Mouse (Mus musculus) olfactory bulb, adult 2 months (tissue): Measurements from ENCODE around the gene Gramd4. TPM values are rescaled to one million over a fixed set of nuclear protein-coding genes. Genes with fewer than 3 reads are reported as not detected.

Experiments used
- H3K27ac ChIP-seq: fragments of 200-500 bp; 2 replicates; pipeline ENCODE4 v1.5.1; 2012; ENCODE audit warnings: low read depth, low read length; ENCODE audit not compliant: insufficient read depth
- H3K4me1 ChIP-seq: fragments of 200-500 bp; 2 replicates; pipeline ENCODE4 v1.6.1; 2012; ENCODE audit warnings: low read length; ENCODE audit not compliant: control insufficient read depth, insufficient read depth
- H3K4me3 ChIP-seq: fragments of 200-500 bp; 2 replicates; pipeline ENCODE4 v1.5.1; 2012; ENCODE audit warnings: mild to moderate bottlenecking, low read depth, low read length, moderate library complexity; ENCODE audit not compliant: insufficient read depth
- CTCF ChIP-seq: fragments of 200-500 bp; IDR thresholded peaks from 2 replicates; pipeline ENCODE4 v1.5.1; 2012; ENCODE audit warnings: low read depth, mild to moderate bottlenecking, low read length, moderate library complexity; ENCODE audit not compliant: insufficient read depth
- POLR2A ChIP-seq: fragments of 200-500 bp; IDR thresholded peaks from 2 replicates; pipeline ENCODE4 v1.6.1; 2012; ENCODE audit warnings: mild to moderate bottlenecking, low read depth, low read length, moderate library complexity; ENCODE audit not compliant: insufficient read depth
- WGBS: fragments of 180-500 bp; shearing (Covaris S2); methylation state at CpG from one replicate; pipeline ENCODE4 v1.1.7; 2018; 5-methylcytosine and 5-hydroxymethylcytosine counted together
- polyA plus RNA-seq: library from polyadenylated mRNA; stranded (reverse); fragments of >200 nt; gene quantifications from 2 replicates; pipeline ENCODE4 v1.2.4, GENCODE M21; 2012; ENCODE audit warnings: low replicate concordance; ENCODE audit not compliant: missing spikeins, insufficient read depth, insufficient read length

The Gramd4 gene
- polyA plus RNA-seq, 1 experiment: not detected

DNA sequence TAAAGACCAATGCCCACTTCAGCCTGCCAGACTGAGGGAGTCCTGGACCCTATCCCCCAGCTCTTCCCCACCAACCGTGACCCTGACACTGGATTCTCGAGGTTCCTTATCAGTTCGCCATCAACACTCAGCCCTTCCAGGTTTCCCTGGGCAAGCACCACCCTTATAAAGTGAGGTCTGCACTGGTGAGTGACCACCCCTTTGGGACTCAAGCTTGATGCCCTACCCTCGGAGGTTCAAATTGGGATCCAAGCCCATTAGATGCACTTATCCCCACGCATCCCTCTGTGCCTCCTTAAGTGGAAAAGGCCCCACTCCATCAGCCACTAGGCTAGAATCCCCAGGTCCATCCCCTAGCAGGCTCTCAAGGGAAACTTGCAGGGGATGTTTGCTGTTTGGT is 126.6 kb downstream of the Gramd4 start:
- peak overlapping the region; percentile 24 for H3K4me3 ChIP-seq
- H3K4me1 ChIP-seq: peaks cover 43% of the 10 kb centered on the region
- TF ChIP-seq CTCF (no peak), POLR2A (no peak)
- no peak overlapping the region for H3K27ac ChIP-seq
- 62% methylated on average over 5 of the region's 5 CpGs for WGBS

DNA sequence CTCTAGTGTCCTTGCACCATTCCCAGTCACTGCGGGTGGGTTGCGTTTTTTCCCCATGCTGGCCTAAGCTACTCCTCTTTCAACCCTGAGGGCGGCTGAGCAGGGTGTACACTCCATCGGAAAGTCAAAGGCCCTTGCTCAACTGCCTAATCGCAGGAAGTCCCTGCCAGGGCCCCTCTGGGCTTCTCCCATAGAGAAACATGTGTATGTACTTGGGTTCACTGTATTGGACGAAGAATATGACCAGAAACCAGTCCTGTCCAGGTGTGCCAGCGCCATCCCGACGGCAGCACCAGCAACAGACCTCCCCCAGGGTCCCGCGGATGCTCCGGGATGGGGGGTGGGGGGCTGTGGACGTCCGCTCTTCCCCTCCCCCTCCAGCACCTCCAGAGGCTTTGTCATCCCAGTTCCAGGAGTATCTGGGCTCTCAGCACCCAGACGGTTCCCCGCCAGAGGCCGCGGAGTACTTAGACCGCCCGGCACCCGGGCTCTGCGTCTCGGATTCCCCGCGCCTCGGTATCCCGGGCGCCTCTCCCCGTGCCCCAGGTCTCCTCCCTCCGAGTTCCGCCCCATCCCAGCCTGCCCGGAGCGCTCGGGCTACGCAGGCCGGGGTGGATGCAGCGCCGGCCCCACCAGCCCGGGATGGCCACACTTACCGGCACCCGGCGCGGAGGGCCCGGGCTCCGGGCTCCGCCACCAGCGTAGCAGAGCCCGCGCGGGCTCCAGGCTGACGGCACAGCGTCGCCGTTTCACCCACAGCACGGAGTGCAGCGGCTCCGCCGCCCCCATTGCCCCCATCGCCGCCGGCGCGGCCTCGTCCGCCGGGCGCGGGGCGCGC is 127.6 kb downstream of the Gramd4 start:
- Histone ChIP-seq H3K27ac (peak overlapping the region; percentile 94), H3K4me1 (peaks cover 50% of the 10 kb centered on the region), H3K4me3 (peak overlapping the region; percentile 89)
- under 1% methylated on average over 65 of the region's 70 CpGs for WGBS
- TF ChIP-seq CTCF: no peak
- no peak for TF ChIP-seq POLR2A

DNA sequence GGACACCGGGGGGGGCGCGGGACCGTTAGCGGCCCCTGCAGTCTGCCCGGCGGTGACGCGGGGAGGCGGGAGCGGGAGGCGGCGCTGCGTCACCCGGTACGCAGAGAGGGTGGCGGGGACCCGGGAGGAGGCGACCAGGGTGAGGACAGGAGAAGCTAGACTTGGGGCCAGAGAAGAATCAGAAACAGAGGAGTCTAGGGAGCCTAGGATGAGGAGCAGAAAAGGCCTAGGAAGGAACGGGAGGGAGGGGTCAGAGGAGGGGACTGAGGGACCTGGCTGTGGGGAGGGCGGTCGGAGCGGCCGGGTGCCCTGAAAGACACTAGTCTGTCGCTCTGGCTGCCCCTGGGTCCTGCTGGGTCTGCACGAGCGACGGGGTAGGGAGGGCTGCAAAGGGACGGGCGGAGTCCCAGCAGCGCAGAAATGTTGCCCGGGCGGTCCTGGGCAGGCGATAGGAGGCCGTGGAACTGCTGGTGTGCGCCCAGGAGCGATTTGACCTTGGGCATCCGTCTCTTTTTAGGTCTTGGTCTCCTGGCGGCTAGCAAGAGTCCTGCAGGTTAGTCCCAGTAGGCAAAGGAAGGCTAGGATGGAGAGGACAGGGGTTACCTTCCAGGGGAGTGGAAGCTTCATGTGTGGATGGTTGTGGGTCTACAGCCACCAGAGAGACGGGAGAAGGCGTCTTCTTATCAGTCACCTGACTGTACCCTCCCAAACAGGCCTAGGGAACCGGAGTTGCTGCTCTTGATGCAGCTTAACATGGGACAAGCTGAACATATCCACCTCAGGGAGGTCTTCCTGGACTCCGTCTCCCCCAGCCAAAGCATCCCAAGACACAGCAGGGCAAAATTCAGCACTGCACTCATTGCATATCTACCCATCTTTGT is 128.4 kb downstream of the Gramd4 start, which contains the start of gene Cerk:
TSS of gene Cerk (minus strand) at position 453 of the 881 bp plus-strand sequence.
- Histone ChIP-seq H3K27ac (peak within 1 kb of the TSS; percentile 94), H3K4me1 (peaks cover 50% of the 10 kb centered on the region), H3K4me3 (peak within 1 kb of the TSS; percentile 89)
- WGBS: 3% methylated on average over 43 of the region's 43 CpGs
- peak; percentile 79 for TF ChIP-seq POLR2A
- peak; percentile 43; the same call in 1 of the 2 replicates for TF ChIP-seq CTCF

DNA sequence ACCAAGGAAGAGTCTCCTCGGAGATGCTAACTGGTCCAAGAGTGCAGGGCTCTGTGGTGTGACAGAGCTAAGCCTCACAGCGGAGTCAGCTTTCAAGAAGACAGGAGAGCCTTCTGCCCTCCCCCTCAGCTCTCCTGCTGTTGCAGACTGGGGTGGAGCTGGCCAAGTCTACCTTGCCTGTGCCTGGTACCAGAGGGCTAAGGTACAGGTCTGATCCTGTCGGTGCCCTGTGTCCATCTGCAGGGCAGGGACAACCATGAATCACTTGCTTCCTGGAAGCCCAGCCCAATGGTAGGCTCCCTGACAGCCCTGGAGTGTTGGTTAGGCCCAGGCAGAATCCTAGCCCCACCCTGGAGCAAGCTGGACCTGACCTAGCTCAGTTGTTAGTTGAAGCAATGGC is 129.2 kb downstream of the Gramd4 start:
- 49% methylated on average over 3 of the region's 3 CpGs for WGBS
- no peak overlapping the region for H3K4me3 ChIP-seq
- TF ChIP-seq POLR2A (no peak), CTCF (no peak)
- peaks cover 49% of the 10 kb centered on the region for H3K4me1 ChIP-seq
- peak overlapping the region; percentile 94 for H3K27ac ChIP-seq

Other genes with a start within 250 kb of the Gramd4 start
- gene Cdpf1, start 246.0 kb upstream of the Gramd4 start, polyA plus RNA-seq: not detected in 2 replicates
- gene Pkdrej, start 236.0 kb upstream of the Gramd4 start, polyA plus RNA-seq: not detected in 2 replicates
- not detected in 2 replicates for gene Ttc38, start 225.4 kb upstream of the Gramd4 start, polyA plus RNA-seq
- gene Gtse1, start 197.9 kb upstream of the Gramd4 start, polyA plus RNA-seq: not detected in 2 replicates
- gene Trmu, start 178.4 kb upstream of the Gramd4 start, polyA plus RNA-seq: not detected in 2 replicates
- not detected in 2 replicates for gene Celsr1, start 23.9 kb upstream of the Gramd4 start, polyA plus RNA-seq
- 113 TPM in 1 of 2 replicates, not detected in the other for gene Cerk, start 128.4 kb downstream of the Gramd4 start, polyA plus RNA-seq
- gene Tbc1d22a, start 156.8 kb downstream of the Gramd4 start, polyA plus RNA-seq: not detected in 2 replicates